Mouse (Mus musculus) heart, embryonic 14.5 days (tissue): ENCODE measurements around the gene Rcc1. TPM values are rescaled to one million over a fixed set of nuclear protein-coding genes. Genes with fewer than 3 reads are reported as not detected.

Source experiments
- ATAC-seq: fragments of 200-750 bp; cut with Nextera tagmentation; 2 replicates; pipeline ENCODE4 v1.8.0; 2017; ENCODE audit warnings: low read depth, moderate TSS enrichment; ENCODE audit not compliant: insufficient number of reproducible peaks, insufficient read depth, low FRiP score
- H3K27ac ChIP-seq, 2 experiments: fragments of 200-500 bp in 1 of 2; fragments of 300-500 bp in 1 of 2; sonication (generic) in 1 of 2; replicated peaks in 1 of 2; 2 replicates each; pipeline ENCODE4 v1.5.1; 2012 to 2014; ENCODE audit warnings: low read depth in 2 of 2, low read length in 2 of 2, control low read depth in 1 of 2, mild to moderate bottlenecking in 1 of 2, mixed read lengths in 1 of 2; ENCODE audit not compliant: control insufficient read depth in 1 of 2, insufficient read depth in 1 of 2
- H3K27me3 ChIP-seq: fragments of 300-500 bp; sonication (generic); 2 replicates; pipeline ENCODE4 v1.6.1; 2014; ENCODE audit warnings: mild to moderate bottlenecking, low read length, control low read depth; ENCODE audit not compliant: control insufficient read depth, insufficient read depth
- H3K36me3 ChIP-seq: fragments of 300-500 bp; sonication (generic); 2 replicates; pipeline ENCODE4 v1.6.1; 2014; ENCODE audit warnings: mild to moderate bottlenecking, control low read depth, low read length, mixed read lengths; ENCODE audit not compliant: control insufficient read depth, insufficient read depth
- H3K4me1 ChIP-seq, 2 experiments: fragments of 200-500 bp in 1 of 2; fragments of 300-500 bp in 1 of 2; sonication (generic) in 1 of 2; 2 replicates each; pipeline ENCODE4 v1.6.1; 2012 to 2014; ENCODE audit warnings: low read length in 2 of 2, control low read depth in 1 of 2, mixed read lengths in 1 of 2; ENCODE audit not compliant: control insufficient read depth in 2 of 2, insufficient read depth in 2 of 2
- H3K4me2 ChIP-seq: fragments of 300-500 bp; sonication (generic); 2 replicates; pipeline ENCODE4 v1.6.1; 2014; ENCODE audit warnings: mild to moderate bottlenecking, low read length
- H3K4me3 ChIP-seq, 2 experiments: fragments of 200-500 bp in 1 of 2; fragments of 300-500 bp in 1 of 2; sonication (generic) in 1 of 2; 2 replicates each; pipeline ENCODE4 v1.5.1; 2012 to 2014; ENCODE audit warnings: low read length in 2 of 2, mild to moderate bottlenecking in 2 of 2, control low read depth in 1 of 2, low read depth in 1 of 2, moderate library complexity in 1 of 2; ENCODE audit not compliant: control insufficient read depth in 1 of 2, insufficient read depth in 1 of 2
- H3K9ac ChIP-seq: fragments of 300-500 bp; sonication (generic); 2 replicates; pipeline ENCODE4 v1.6.1; 2014; ENCODE audit warnings: mild to moderate bottlenecking, low read length
- H3K9me3 ChIP-seq: fragments of 300-500 bp; sonication (generic); 2 replicates; pipeline ENCODE4 v1.6.1; 2016; ENCODE audit warnings: low read length, control low read depth; ENCODE audit not compliant: control insufficient read depth
- WGBS: fragments of 180-500 bp; shearing (Covaris S2); extraction: QIAGEN DNeasy Blood & Tissue Kit; methylation state at CpG from one replicate; pipeline ENCODE4 v1.1.7; 2014; 5-methylcytosine and 5-hydroxymethylcytosine counted together
- polyA plus RNA-seq: library from polyadenylated mRNA; unstranded; fragments of >200 nt; fragmentation: Nextera tagmentation; extraction: Ambion mirVana; gene quantifications from 2 replicates; pipeline ENCODE4 v1.2.1, GENCODE M21; 2014

Gene Rcc1
- polyA plus RNA-seq, 1 experiment from 2014 or later, result 21.1 TPM

- H3K36me3 ChIP-seq, result peaks cover 67% of the 10 kb centered on the region
- H3K4me2 ChIP-seq, result no peak overlapping the region
These were observed 2.0 kb upstream of the Rcc1 start for GRCm38 (mm10) chr4:132355403-132355802.

GRCm38 (mm10) chr4:132354571-132354970 lies 1.2 kb upstream of the Rcc1 start:
- H3K9me3 ChIP-seq, result no peaks in the 10 kb centered on the region
- no peak overlapping the region for H3K27ac ChIP-seq
- H3K9ac ChIP-seq, result no peak overlapping the region
- H3K4me2 ChIP-seq, result no peak overlapping the region
- H3K27me3 ChIP-seq, result no peaks in the 10 kb centered on the region
- H3K4me3 ChIP-seq, result no peak overlapping the region
- WGBS, result 87% methylated on average over 4 of the region's 4 CpGs
- ATAC-seq, result no peak
- H3K36me3 ChIP-seq, result peaks cover 62% of the 10 kb centered on the region
- H3K4me1 ChIP-seq, result peaks cover 0 to 12% of the 10 kb centered on the region in 2 experiments; a peak in 1 of 4 replicates

More at GRCm38 (mm10) chr4:132355403-132355802, 2.0 kb upstream of the Rcc1 start:
- no peak for ATAC-seq
- no peak overlapping the region for H3K9ac ChIP-seq
- H3K4me1 ChIP-seq, result peaks cover 0 to 12% of the 10 kb centered on the region in 2 experiments; a peak in 1 of 4 replicates
- 81% methylated on average over 3 of the region's 3 CpGs for WGBS
- H3K9me3 ChIP-seq, result no peaks in the 10 kb centered on the region
- no peak overlapping the region for H3K27ac ChIP-seq
- no peak overlapping the region for H3K4me3 ChIP-seq
- no peaks in the 10 kb centered on the region for H3K27me3 ChIP-seq

- Histone ChIP-seq H3K4me2 (peak overlapping the region; percentile 81), H3K4me1 (peaks cover 0 to 12% of the 10 kb centered on the region in 2 experiments; a peak in 1 of 4 replicates), H3K36me3 (peaks cover 44% of the 10 kb centered on the region), H3K9ac (peak overlapping the region; percentile 95), H3K4me3 (peak overlapping the region; percentile 73 to 80), H3K27ac (peak overlapping the region; percentile 87 to 95), H3K27me3 (no peaks in the 10 kb centered on the region), H3K9me3 (no peaks in the 10 kb centered on the region)
- WGBS, result 0% methylated on average over 14 of the region's 14 CpGs
- no peak for ATAC-seq
These were observed 666 bp downstream of the Rcc1 start for GRCm38 (mm10) chr4:132352739-132353138.

- 20% methylated on average over 1 of the region's 1 CpGs for WGBS
These were observed 2.0 kb downstream of the Rcc1 start for GRCm38 (mm10) chr4:132351401-132351800.

GRCm38 (mm10) chr4:132350854-132351253 lies 2.6 kb downstream of the Rcc1 start:
- Histone ChIP-seq H3K4me3 (no peak overlapping the region), H3K27ac (no peak overlapping the region), H3K9ac (no peak overlapping the region), H3K4me2 (no peak overlapping the region), H3K4me1 (peaks cover 0 to 12% of the 10 kb centered on the region in 2 experiments; a peak in 1 of 4 replicates), H3K36me3 (peaks cover 25% of the 10 kb centered on the region), H3K9me3 (no peaks in the 10 kb centered on the region), H3K27me3 (no peaks in the 10 kb centered on the region)
- ATAC-seq, result no peak
- WGBS, result 76% methylated on average over 3 of the region's 3 CpGs

More at GRCm38 (mm10) chr4:132351401-132351800, 2.0 kb downstream of the Rcc1 start:
- H3K4me2 ChIP-seq, result peak overlapping the region; percentile 81
- H3K27me3 ChIP-seq, result no peaks in the 10 kb centered on the region
- H3K27ac ChIP-seq, result no peak overlapping the region
- peaks cover 0 to 12% of the 10 kb centered on the region in 2 experiments; a peak in 1 of 4 replicates for H3K4me1 ChIP-seq
- peak overlapping the region; percentile 95; the same call in 1 of the 2 replicates for H3K9ac ChIP-seq
- H3K9me3 ChIP-seq, result no peaks in the 10 kb centered on the region
- no peak for ATAC-seq
- H3K4me3 ChIP-seq, result no peak overlapping the region
- peaks cover 31% of the 10 kb centered on the region for H3K36me3 ChIP-seq

GRCm38 (mm10) chr4:132350123-132350740 lies 3.2 kb downstream of the Rcc1 start:
- no peak overlapping the region for H3K27ac ChIP-seq
- H3K9ac ChIP-seq, result no peak overlapping the region
- no peaks in the 10 kb centered on the region for H3K27me3 ChIP-seq
- H3K4me3 ChIP-seq, result no peak overlapping the region
- ATAC-seq, result no peak
- H3K36me3 ChIP-seq, result peaks cover 22% of the 10 kb centered on the region
- H3K4me1 ChIP-seq, result peaks cover 0 to 12% of the 10 kb centered on the region in 2 experiments; a peak in 1 of 4 replicates
- no peak overlapping the region for H3K4me2 ChIP-seq
- no peaks in the 10 kb centered on the region for H3K9me3 ChIP-seq
- 57% methylated on average over 2 of the region's 2 CpGs for WGBS

- no peak overlapping the region for H3K4me3 ChIP-seq
- H3K36me3 ChIP-seq, result peaks cover 22% of the 10 kb centered on the region
- H3K9ac ChIP-seq, result no peak overlapping the region
- no peaks in the 10 kb centered on the region for H3K9me3 ChIP-seq
- H3K4me1 ChIP-seq, result peaks cover 0 to 15% of the 10 kb centered on the region in 2 experiments; a peak in 2 of 4 replicates
- no peak overlapping the region for H3K4me2 ChIP-seq
- H3K27me3 ChIP-seq, result no peaks in the 10 kb centered on the region
- H3K27ac ChIP-seq, result no peak overlapping the region
- 63% methylated on average over 3 of the region's 3 CpGs for WGBS
- ATAC-seq, result no peak
These were observed 3.8 kb downstream of the Rcc1 start for GRCm38 (mm10) chr4:132349495-132350122.
